Mouse (Mus musculus): ENCODE measurements around the gene Lrrk1.

Gene Lrrk1

GRCm38 (mm10) chr7:66384213-66384612 lies 3.9 kb downstream of the Lrrk1 start:
- no peak for DNase-seq

GRCm38 (mm10) chr7:66376560-66376959 lies 11.6 kb downstream of the Lrrk1 start:
- DNase-seq: no peak

GRCm38 (mm10) chr7:66375736-66376135 lies 12.4 kb downstream of the Lrrk1 start:
- DNase-seq: no peak

GRCm38 (mm10) chr7:66373391-66373790 lies 14.8 kb downstream of the Lrrk1 start:
- DNase-seq: no peak

GRCm38 (mm10) chr7:66370970-66371369 lies 17.2 kb downstream of the Lrrk1 start:
- no peak for DNase-seq

- no peak for DNase-seq
Measured at GRCm38 (mm10) chr7:66369934-66370445, 18.2 kb downstream of the Lrrk1 start.

- DNase-seq: no peak
Measured at GRCm38 (mm10) chr7:66369071-66369933, 18.8 kb downstream of the Lrrk1 start.

- no peak for DNase-seq
Measured at GRCm38 (mm10) chr7:66365904-66366303, 22.2 kb downstream of the Lrrk1 start, which contains the start of gene Gm10974. Gene Gm10974, plus strand, starts transcription at chr7:66365905.

- no peak for DNase-seq
Measured at GRCm38 (mm10) chr7:66365411-66365810, 22.7 kb downstream of the Lrrk1 start.

- DNase-seq: no peak
Measured at GRCm38 (mm10) chr7:66364491-66364890, 23.7 kb downstream of the Lrrk1 start.

- no peak for DNase-seq
Measured at GRCm38 (mm10) chr7:66359044-66359443, 29.1 kb downstream of the Lrrk1 start.

- no peak for DNase-seq
Measured at GRCm38 (mm10) chr7:66358461-66358860, 29.7 kb downstream of the Lrrk1 start.

- DNase-seq: no peak
Measured at GRCm38 (mm10) chr7:66355791-66356522, 32.2 kb downstream of the Lrrk1 start.

- DNase-seq: no peak
Measured at GRCm38 (mm10) chr7:66354911-66355310, 33.2 kb downstream of the Lrrk1 start.

- DNase-seq: no peak
Measured at GRCm38 (mm10) chr7:66351074-66351473, 37.1 kb downstream of the Lrrk1 start.

GRCm38 (mm10) chr7:66349670-66350069 lies 38.5 kb downstream of the Lrrk1 start:
- no peak for DNase-seq

- DNase-seq: no peak
Measured at GRCm38 (mm10) chr7:66348588-66348987, 39.6 kb downstream of the Lrrk1 start.

- no peak for DNase-seq
Measured at GRCm38 (mm10) chr7:66346959-66347663, 41.0 kb downstream of the Lrrk1 start.

GRCm38 (mm10) chr7:66343307-66343706 lies 44.8 kb downstream of the Lrrk1 start:
- no peak for DNase-seq

- no peak for DNase-seq
Measured at GRCm38 (mm10) chr7:66342831-66343230, 45.3 kb downstream of the Lrrk1 start.

- DNase-seq: peak; percentile 20
Measured at GRCm38 (mm10) chr7:66342323-66342722, 45.8 kb downstream of the Lrrk1 start.

GRCm38 (mm10) chr7:66340044-66340443 lies 48.1 kb downstream of the Lrrk1 start:
- DNase-seq: no peak

- DNase-seq: no peak
Measured at GRCm38 (mm10) chr7:66339625-66340024, 48.5 kb downstream of the Lrrk1 start.

Measured in cerebellum, adult 8-10 months (tissue).